Mouse (Mus musculus): ENCODE measurements around the gene Fcna. TPM values are rescaled to one million over a fixed set of nuclear protein-coding genes. Genes with fewer than 3 reads are reported as not detected.

The Fcna gene
- polyA plus RNA-seq, 1 experiment = 21.5 TPM

DNA sequence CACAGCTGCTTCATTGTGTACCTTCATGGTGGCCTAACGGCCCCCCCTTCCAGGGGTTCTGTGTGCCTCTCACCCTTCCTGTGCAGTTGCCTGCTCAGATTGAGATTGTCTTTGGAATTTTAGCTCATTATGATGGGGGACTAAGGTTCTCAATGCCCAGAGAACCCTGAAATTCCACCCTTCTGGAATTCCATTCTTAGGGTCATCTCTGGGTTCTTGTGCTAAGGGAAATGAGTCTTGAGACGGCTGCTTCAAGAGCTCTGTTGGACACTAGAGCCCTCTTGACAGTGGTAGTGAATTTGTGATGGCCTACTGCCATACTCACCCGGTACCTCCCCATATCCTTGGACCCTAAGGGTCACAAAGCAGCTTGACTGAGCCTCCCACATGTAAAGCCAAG is 10.3 kb downstream of the Fcna start, which contains the start of gene Ccdc183:
Gene Ccdc183 (minus strand): TSS at position 101 of the 400 bp plus-strand sequence.
- H3K4me1 ChIP-seq (ENCODE audit: control insufficient read depth, insufficient read depth, low read length) = peaks cover 11% of the 10 kb centered on the region
- no peak within 1 kb of the TSS for H3K27ac ChIP-seq (ENCODE audit: insufficient read depth, low read depth, low read length)
- TF ChIP-seq POLR2A (IDR thresholded peaks at IDR 0.05; ENCODE audit: borderline replicate concordance, low read depth, low read length) = no peak
- no peak for TF ChIP-seq CTCF (IDR thresholded peaks at IDR 0.05; ENCODE audit: low read depth, low read length)
- H3K4me3 ChIP-seq (ENCODE audit: insufficient read depth, low read length) = no peak within 1 kb of the TSS

DNA sequence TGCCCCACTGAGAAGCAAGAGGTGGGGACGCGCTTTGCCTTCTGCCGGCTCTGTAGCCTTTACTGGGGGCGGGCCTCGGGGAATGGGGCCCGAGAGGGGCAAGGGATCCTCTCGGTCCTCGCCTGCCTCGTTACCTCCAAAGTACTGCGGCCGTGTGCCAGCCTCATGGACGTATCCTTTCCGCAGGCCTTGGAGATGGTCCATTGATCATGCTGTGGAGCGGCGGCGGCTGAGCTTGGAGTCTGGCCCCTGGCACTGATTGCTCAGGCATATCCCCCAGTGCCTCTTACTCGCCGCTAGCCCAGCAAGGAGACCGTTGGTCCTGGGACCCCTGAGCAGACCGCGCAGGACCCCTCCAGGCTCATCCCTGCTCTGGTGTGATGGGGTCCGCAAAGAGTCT is 11.4 kb downstream of the Fcna start:
- Histone ChIP-seq H3K4me1 (ENCODE audit: control insufficient read depth, insufficient read depth, low read length) (peaks cover 11% of the 10 kb centered on the region), H3K4me3 (ENCODE audit: insufficient read depth, low read length) (no peak overlapping the region), H3K27ac (ENCODE audit: insufficient read depth, low read depth, low read length) (no peak overlapping the region)
- TF ChIP-seq CTCF (IDR thresholded peaks at IDR 0.05; ENCODE audit: low read depth, low read length) (no peak), POLR2A (IDR thresholded peaks at IDR 0.05; ENCODE audit: borderline replicate concordance, low read depth, low read length) (no peak)

DNA sequence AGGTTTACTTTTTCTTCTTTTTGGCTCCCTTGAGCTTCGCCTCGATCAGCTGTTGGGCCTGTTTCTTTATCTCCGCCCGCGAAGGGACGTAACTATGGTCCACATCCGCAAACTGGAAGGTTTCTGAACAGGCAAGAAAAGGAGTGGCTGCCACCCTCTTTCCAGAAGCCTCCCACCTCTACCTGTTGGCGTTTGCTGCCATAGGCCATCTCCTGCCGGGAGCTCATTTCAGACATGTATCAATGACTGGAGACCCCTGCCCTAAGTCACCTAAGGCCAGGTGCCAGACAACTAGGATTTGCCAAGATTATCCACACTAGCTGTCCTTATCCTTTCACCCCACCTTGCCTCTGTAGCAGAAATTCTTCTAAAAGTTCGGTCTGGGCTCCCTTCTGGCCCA is 19.2 kb downstream of the Fcna start:
- TF ChIP-seq POLR2A (IDR thresholded peaks at IDR 0.05; ENCODE audit: borderline replicate concordance, low read depth, low read length) (no peak), CTCF (IDR thresholded peaks at IDR 0.05; ENCODE audit: low read depth, low read length) (no peak)
- Histone ChIP-seq H3K4me1 (ENCODE audit: control insufficient read depth, insufficient read depth, low read length) (peaks cover 14% of the 10 kb centered on the region), H3K27ac (ENCODE audit: insufficient read depth, low read depth, low read length) (no peak overlapping the region), H3K4me3 (ENCODE audit: insufficient read depth, low read length) (peak overlapping the region; percentile 90; the same call in 1 of the 2 replicates)

DNA sequence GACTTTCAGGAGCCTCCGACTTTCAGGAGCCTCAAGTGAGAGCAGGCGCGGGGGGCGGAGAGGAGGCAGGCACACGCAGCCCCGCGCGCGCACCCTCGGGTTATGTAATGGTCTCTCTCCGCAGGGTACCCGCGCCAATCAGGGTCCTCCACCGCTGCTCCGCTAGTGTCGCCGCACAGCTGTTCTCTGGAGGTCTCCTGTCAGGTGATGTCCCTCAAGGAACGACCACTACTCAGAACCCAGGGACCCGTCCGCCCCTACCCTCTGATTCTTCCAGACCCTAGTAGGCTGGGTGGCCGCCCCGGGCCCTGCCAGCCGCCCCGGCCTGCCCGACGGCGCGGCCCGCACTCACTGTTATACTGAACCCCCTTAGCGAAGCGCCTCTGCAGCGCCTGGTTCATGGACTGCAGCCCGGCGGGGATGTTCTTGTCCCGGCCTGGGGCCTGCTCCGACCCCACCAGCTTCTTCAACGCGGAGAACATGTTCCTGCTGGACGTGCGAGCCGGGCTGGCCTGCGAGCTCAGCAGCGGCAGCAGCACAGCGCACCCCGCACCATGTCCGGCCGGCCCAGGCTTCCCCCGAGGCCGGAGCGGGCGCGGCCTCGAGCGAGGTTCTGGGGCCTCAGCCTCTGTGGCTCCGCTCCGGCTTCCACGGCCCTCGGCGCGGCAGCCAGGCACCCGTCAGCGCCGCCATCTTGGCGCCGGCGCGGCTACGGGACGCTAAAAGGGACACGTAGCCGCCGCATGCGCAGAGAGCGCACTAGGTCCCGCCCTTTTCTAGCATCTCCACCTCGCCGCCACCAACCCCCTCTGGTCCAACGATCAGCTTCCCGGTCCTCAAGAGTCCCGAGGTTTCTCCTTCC is 19.8 kb downstream of the Fcna start, which contains the start of gene Rabl6:
Gene Rabl6 (minus strand): TSS at position 761 of the 862 bp plus-strand sequence.
- H3K4me3 ChIP-seq (ENCODE audit: insufficient read depth, low read length) = peak within 1 kb of the TSS; percentile 90
- peak within 1 kb of the TSS; percentile 53 for H3K27ac ChIP-seq (ENCODE audit: insufficient read depth, low read depth, low read length)

DNA sequence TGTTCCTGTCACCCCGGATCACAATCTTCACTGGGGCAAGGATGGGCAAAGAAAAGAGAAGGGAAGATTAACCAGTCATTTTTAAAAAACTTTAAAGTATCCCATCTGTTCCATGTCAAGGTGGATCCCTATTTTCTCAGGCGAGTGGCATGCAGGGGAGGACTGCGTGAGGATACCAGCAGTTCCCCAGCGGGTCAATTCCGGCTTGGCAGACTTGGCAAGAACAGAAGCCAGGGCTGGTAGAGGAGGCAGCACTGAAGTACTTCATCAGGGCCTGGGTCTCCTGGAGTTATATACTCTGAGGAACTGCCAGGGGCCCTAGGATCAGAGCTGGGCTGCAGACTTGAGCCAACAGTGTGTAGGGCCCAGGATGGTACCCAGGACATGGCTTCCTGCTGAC is 25.3 kb downstream of the Fcna start:
- H3K4me1 ChIP-seq (ENCODE audit: control insufficient read depth, insufficient read depth, low read length) = peaks cover 9% of the 10 kb centered on the region
- H3K4me3 ChIP-seq (ENCODE audit: insufficient read depth, low read length) = no peak overlapping the region
- H3K27ac ChIP-seq (ENCODE audit: insufficient read depth, low read depth, low read length) = no peak overlapping the region
- TF ChIP-seq POLR2A (IDR thresholded peaks at IDR 0.05; ENCODE audit: borderline replicate concordance, low read depth, low read length) (no peak), CTCF (IDR thresholded peaks at IDR 0.05; ENCODE audit: low read depth, low read length) (no peak)

More for the DNA sequence above, 19.8 kb downstream of the Fcna start, which contains the start of gene Rabl6:
- H3K4me1 ChIP-seq (ENCODE audit: control insufficient read depth, insufficient read depth, low read length) = peaks cover 14% of the 10 kb centered on the region
- TF ChIP-seq CTCF (IDR thresholded peaks at IDR 0.05; ENCODE audit: low read depth, low read length) (no peak), POLR2A (IDR thresholded peaks at IDR 0.05; ENCODE audit: borderline replicate concordance, low read depth, low read length) (no peak)

DNA sequence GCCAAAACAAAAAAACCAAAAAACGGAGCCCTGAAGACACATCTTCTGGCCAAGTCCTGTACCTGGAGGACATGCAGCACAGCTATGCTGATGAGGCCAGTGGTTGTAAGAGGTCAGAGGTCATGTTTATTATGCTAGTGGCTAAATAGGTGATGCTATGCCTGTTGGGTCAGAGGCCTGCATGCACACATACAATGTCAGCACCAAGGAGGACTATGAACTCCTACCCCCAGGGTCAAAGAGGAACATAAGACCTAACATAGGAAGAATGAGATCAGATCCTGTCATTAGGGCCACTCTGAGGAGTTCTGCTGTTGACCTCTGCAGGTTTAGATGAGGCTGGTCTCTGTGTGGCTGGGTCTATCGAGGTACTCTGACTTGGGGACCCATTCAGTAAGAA is 27.8 kb downstream of the Fcna start:
- no peak overlapping the region for H3K4me3 ChIP-seq (ENCODE audit: insufficient read depth, low read length)
- H3K4me1 ChIP-seq (ENCODE audit: control insufficient read depth, insufficient read depth, low read length) = no peaks in the 10 kb centered on the region
- no peak overlapping the region for H3K27ac ChIP-seq (ENCODE audit: insufficient read depth, low read depth, low read length)
- TF ChIP-seq POLR2A (IDR thresholded peaks at IDR 0.05; ENCODE audit: borderline replicate concordance, low read depth, low read length) = no peak
- no peak for TF ChIP-seq CTCF (IDR thresholded peaks at IDR 0.05; ENCODE audit: low read depth, low read length)

DNA sequence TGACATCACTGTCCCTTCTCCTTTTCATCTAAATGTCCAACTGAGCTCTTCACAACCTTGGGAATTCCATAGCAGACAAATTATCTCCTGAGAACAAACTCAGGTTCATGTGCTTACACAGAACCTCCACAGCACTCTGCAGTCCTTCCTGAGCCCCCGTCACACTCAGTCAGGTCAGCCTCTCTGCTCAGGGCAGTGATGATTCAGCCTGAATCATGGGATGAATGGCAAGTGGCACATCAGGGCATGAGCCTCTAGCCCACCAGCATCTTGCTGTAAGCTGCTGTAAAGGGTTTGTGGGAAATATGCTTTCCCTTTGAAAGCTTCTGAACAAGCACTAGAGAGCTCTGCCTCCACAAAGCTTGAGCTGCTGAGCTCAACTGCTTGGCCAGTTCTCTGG is 29.1 kb downstream of the Fcna start:
- Histone ChIP-seq H3K4me1 (ENCODE audit: control insufficient read depth, insufficient read depth, low read length) (no peaks in the 10 kb centered on the region), H3K4me3 (ENCODE audit: insufficient read depth, low read length) (no peak overlapping the region), H3K27ac (ENCODE audit: insufficient read depth, low read depth, low read length) (no peak overlapping the region)
- TF ChIP-seq CTCF (IDR thresholded peaks at IDR 0.05; ENCODE audit: low read depth, low read length) (no peak), POLR2A (IDR thresholded peaks at IDR 0.05; ENCODE audit: borderline replicate concordance, low read depth, low read length) (no peak)

DNA sequence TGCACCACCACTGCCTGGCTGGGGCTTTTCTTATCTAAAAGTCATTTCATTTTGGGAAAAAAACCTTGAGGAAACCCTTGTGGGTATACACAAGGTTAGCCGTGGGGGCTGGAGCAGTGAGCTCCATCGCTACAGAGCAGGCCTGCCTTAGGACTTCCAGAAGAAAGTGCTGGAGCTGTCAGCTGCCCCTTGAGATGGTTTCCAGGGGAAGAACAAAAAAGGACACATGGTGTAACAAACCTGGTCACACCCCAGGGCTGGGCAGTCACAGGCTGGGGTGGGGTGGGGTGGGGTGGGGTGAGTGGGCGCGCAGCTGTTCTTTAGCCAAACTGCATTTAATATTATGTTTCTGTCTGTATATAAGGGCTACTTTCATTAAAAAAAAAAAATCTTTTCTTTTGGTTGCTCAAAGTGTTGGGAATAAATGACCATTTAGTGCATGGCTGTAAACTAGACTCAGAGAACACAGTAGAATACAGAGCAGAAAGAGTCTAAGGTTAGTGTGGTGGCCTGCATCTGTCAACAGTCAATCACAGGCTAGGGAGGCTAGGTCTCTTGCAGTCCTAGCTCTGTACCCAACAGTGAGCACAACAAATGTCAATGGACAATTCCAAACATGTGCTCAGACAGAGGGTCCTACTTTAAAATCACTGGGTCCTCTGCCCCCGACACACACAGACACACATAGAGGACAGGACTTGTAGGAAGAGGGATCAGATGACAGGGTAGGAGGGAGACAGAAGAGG is 30.9 kb downstream of the Fcna start:
- TF ChIP-seq POLR2A (IDR thresholded peaks at IDR 0.05; ENCODE audit: borderline replicate concordance, low read depth, low read length) = no peak
- TF ChIP-seq CTCF (IDR thresholded peaks at IDR 0.05; ENCODE audit: low read depth, low read length) = no peak
- Histone ChIP-seq H3K4me1 (ENCODE audit: control insufficient read depth, insufficient read depth, low read length) (no peaks in the 10 kb centered on the region), H3K4me3 (ENCODE audit: insufficient read depth, low read length) (no peak overlapping the region), H3K27ac (ENCODE audit: insufficient read depth, low read depth, low read length) (no peak overlapping the region)

DNA sequence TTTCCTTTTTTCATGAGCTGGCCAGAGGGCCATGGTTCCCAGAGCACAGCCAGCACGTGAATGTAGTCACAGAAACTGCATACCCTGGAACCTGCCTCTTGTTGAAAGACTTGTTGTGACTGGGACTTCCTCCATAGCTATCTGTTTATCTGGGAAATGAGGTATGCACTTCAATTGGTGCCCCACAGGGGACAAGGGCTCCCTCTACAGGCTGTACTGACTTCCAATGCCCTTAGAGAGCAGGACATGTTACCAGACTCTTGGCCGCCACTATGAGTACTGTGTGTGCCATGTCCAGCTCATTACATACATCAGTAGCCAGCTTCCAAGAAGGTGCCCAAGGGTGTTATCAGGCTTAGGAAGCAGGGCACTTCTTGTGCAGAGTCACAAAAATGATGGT is 36.0 kb downstream of the Fcna start:
- TF ChIP-seq CTCF (IDR thresholded peaks at IDR 0.05; ENCODE audit: low read depth, low read length) = peak; percentile 41; the same call in 1 of the 2 replicates
- no peak for TF ChIP-seq POLR2A (IDR thresholded peaks at IDR 0.05; ENCODE audit: borderline replicate concordance, low read depth, low read length)
- Histone ChIP-seq H3K4me1 (ENCODE audit: control insufficient read depth, insufficient read depth, low read length) (peaks cover 24% of the 10 kb centered on the region), H3K27ac (ENCODE audit: insufficient read depth, low read depth, low read length) (no peak overlapping the region), H3K4me3 (ENCODE audit: insufficient read depth, low read length) (no peak overlapping the region)

Data from bone marrow macrophage, adult 2 months (primary cell).